Mouse (Mus musculus): ENCODE data around the gene Zhx3. TPM values are rescaled to one million over a fixed set of nuclear protein-coding genes. Genes with fewer than 3 reads are reported as not detected.

Zhx3 gene
- total RNA-seq, 1 experiment, result 1.3 TPM

DNA sequence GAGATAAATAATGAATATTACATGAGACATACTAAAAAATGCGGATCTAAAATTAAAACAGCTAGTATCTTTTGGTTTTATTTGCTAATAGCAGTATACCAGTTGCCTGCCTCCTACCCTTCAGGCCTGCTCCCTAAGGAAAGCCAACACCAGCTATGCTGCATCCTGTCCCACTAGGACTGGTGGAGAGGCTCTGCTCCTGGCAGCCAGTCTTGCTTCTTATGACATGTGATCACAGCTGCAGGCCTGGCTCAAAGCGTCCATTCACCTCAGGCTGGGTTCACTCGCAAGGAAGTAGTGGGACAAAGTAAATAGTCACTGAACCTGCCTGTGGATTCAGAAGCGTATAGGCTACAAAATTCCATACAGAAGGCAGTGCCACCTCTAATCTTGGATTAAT is 11.1 kb upstream of the Zhx3 start:
- DNase-seq (ENCODE audit: low read depth, low spot score), result no peak
- Histone ChIP-seq H3K4me1 (ENCODE audit: control insufficient read depth in 2 of 2, insufficient read depth in 2 of 2, low read length in 2 of 2, poor library complexity in 1 of 2) (0 out of 4 replicates have a peak, but pooled peaks cover 0 to 1% of the 10 kb centered on the region in 2 experiments), H3K9ac (ENCODE audit: insufficient read depth, low read depth, low read length, poor library complexity, severe bottlenecking) (no peak overlapping the region), H3K36me3 (ENCODE audit: control insufficient read depth, insufficient read depth, low read length, poor library complexity, severe bottlenecking) (no peaks in the 10 kb centered on the region), H3K9me3 (ENCODE audit: control insufficient read depth, insufficient read depth, low read depth, low read length) (no peaks in the 10 kb centered on the region), H3K4me3 (ENCODE audit: insufficient read depth in 1 of 2, low read depth in 1 of 2, low read length in 2 of 2, poor library complexity in 1 of 2, severe bottlenecking in 1 of 2) (no peak overlapping the region), H3K27ac (ENCODE audit: insufficient read depth, low read depth, low read length, poor library complexity, severe bottlenecking) (no peak overlapping the region)
- in situ Hi-C loops (cut with MboI; ENCODE audit: low sequenced_read_pairs in 2 of 2, unreplicated experiment in 2 of 2), result loop anchor here (10.0 to 25.0 kb wide), 2 partner anchors 289 to 472 kb away; no protein-coding TSS in a partner anchor
- TF ChIP-seq HCFC1 (IDR thresholded peaks at IDR 0.05; ENCODE audit: borderline replicate concordance, insufficient read depth, low read length) (no peak), CHD2 (IDR thresholded peaks at IDR 0.05; ENCODE audit: low read depth, low read length) (no peak), ZC3H11A (IDR thresholded peaks at IDR 0.05; ENCODE audit: borderline replicate concordance, low read depth, low read length) (no peak), MAFK (IDR thresholded peaks at IDR 0.05; ENCODE audit: insufficient read depth, low read depth, low read length) (no peak), ZNF384 (IDR thresholded peaks at IDR 0.05; ENCODE audit: low read depth, low read length) (no peak)

GRCm38 (mm10) chr2:160882436-160882835 is 9.6 kb upstream of the Zhx3 start:
- H3K4me3 ChIP-seq (ENCODE audit: insufficient read depth in 1 of 2, low read depth in 1 of 2, low read length in 2 of 2, poor library complexity in 1 of 2, severe bottlenecking in 1 of 2), result no peak overlapping the region
- no peak overlapping the region for H3K27ac ChIP-seq (ENCODE audit: insufficient read depth, low read depth, low read length, poor library complexity, severe bottlenecking)
- no peak overlapping the region for H3K9ac ChIP-seq (ENCODE audit: insufficient read depth, low read depth, low read length, poor library complexity, severe bottlenecking)
- DNase-seq (ENCODE audit: low read depth, low spot score), result no peak
- TF ChIP-seq ZNF384 (IDR thresholded peaks at IDR 0.05; ENCODE audit: low read depth, low read length), result no peak
- no peak for TF ChIP-seq ZC3H11A (IDR thresholded peaks at IDR 0.05; ENCODE audit: borderline replicate concordance, low read depth, low read length)
- no peak for TF ChIP-seq MAFK (IDR thresholded peaks at IDR 0.05; ENCODE audit: insufficient read depth, low read depth, low read length)
- no peak for TF ChIP-seq HCFC1 (IDR thresholded peaks at IDR 0.05; ENCODE audit: borderline replicate concordance, insufficient read depth, low read length)
- no peak for TF ChIP-seq CHD2 (IDR thresholded peaks at IDR 0.05; ENCODE audit: low read depth, low read length)
- in situ Hi-C loops (cut with MboI; ENCODE audit: low sequenced_read_pairs in 2 of 2, unreplicated experiment in 2 of 2), result loop anchor here (10.0 to 25.0 kb wide), 2 partner anchors 288 to 470 kb away; no protein-coding TSS in a partner anchor
- H3K9me3 ChIP-seq (ENCODE audit: control insufficient read depth, insufficient read depth, low read depth, low read length), result no peaks in the 10 kb centered on the region
- no peaks in the 10 kb centered on the region for H3K36me3 ChIP-seq (ENCODE audit: control insufficient read depth, insufficient read depth, low read length, poor library complexity, severe bottlenecking)
- 0 out of 4 replicates have a peak, but pooled peaks cover 0 to 1% of the 10 kb centered on the region in 2 experiments for H3K4me1 ChIP-seq (ENCODE audit: control insufficient read depth in 2 of 2, insufficient read depth in 2 of 2, low read length in 2 of 2, poor library complexity in 1 of 2)

- Histone ChIP-seq H3K9ac (ENCODE audit: insufficient read depth, low read depth, low read length, poor library complexity, severe bottlenecking) (no peak overlapping the region), H3K4me3 (ENCODE audit: insufficient read depth in 1 of 2, low read depth in 1 of 2, low read length in 2 of 2, poor library complexity in 1 of 2, severe bottlenecking in 1 of 2) (no peak overlapping the region), H3K36me3 (ENCODE audit: control insufficient read depth, insufficient read depth, low read length, poor library complexity, severe bottlenecking) (no peaks in the 10 kb centered on the region), H3K9me3 (ENCODE audit: control insufficient read depth, insufficient read depth, low read depth, low read length) (no peaks in the 10 kb centered on the region), H3K27ac (ENCODE audit: insufficient read depth, low read depth, low read length, poor library complexity, severe bottlenecking) (no peak overlapping the region), H3K4me1 (ENCODE audit: control insufficient read depth in 2 of 2, insufficient read depth in 2 of 2, low read length in 2 of 2, poor library complexity in 1 of 2) (0 out of 4 replicates have a peak, but pooled peaks cover 0 to 1% of the 10 kb centered on the region in 2 experiments)
- no peak for DNase-seq (ENCODE audit: low read depth, low spot score)
- in situ Hi-C loops (cut with MboI; ENCODE audit: low sequenced_read_pairs in 2 of 2, unreplicated experiment in 2 of 2), result loop anchor here (10.0 to 25.0 kb wide), 2 partner anchors 287 to 469 kb away; no protein-coding TSS in a partner anchor
- TF ChIP-seq HCFC1 (IDR thresholded peaks at IDR 0.05; ENCODE audit: borderline replicate concordance, insufficient read depth, low read length) (no peak), CHD2 (IDR thresholded peaks at IDR 0.05; ENCODE audit: low read depth, low read length) (no peak), ZNF384 (IDR thresholded peaks at IDR 0.05; ENCODE audit: low read depth, low read length) (no peak), MAFK (IDR thresholded peaks at IDR 0.05; ENCODE audit: insufficient read depth, low read depth, low read length) (no peak), ZC3H11A (IDR thresholded peaks at IDR 0.05; ENCODE audit: borderline replicate concordance, low read depth, low read length) (no peak)
Observed at GRCm38 (mm10) chr2:160881462-160882101, 8.8 kb upstream of the Zhx3 start.

DNA sequence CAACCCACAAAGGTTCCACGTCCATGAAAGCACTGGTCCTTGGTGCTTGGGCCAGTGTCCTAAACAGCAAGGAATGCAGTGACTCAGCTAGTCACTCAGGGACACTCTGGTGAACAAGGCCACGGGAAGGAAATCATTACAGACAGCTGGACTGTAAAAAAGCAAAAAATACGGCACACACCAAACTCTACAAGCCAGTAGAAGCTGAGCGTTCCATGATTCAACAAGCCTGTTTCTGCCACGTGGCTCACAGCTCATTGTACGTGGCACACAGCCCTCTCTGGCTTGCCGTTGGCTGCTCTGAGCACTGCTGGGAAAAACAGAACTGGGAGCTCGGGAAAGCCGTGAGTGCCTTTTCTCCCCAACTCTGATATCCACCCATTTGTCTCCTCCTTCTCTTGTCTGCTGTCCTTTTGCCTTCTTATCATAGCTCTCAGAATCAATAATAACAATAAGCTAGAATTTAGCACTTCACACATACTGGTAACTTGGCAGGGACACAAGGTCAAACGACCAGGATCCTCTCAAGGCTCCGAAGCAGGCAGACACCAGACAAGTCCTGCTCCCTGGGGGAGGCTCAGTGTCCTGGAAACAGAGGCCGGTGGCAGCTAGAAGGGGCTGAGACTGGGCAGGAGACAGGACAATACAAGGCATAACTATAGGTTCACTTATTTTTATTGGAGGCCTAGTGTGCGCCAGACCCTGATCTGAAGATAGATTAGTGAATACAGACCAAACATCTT is 7.8 kb upstream of the Zhx3 start, which contains the start of gene Lpin3:
TSS of gene Lpin3 (plus strand) at position 218 of the 743 bp plus-strand sequence.
- no peak for TF ChIP-seq CHD2 (IDR thresholded peaks at IDR 0.05; ENCODE audit: low read depth, low read length)
- TF ChIP-seq HCFC1 (IDR thresholded peaks at IDR 0.05; ENCODE audit: borderline replicate concordance, insufficient read depth, low read length), result no peak
- TF ChIP-seq ZNF384 (IDR thresholded peaks at IDR 0.05; ENCODE audit: low read depth, low read length), result no peak
- no peak for TF ChIP-seq ZC3H11A (IDR thresholded peaks at IDR 0.05; ENCODE audit: borderline replicate concordance, low read depth, low read length)
- TF ChIP-seq MAFK (IDR thresholded peaks at IDR 0.05; ENCODE audit: insufficient read depth, low read depth, low read length), result no peak
- no peak for DNase-seq (ENCODE audit: low read depth, low spot score)

More for the DNA sequence above, 7.8 kb upstream of the Zhx3 start, which contains the start of gene Lpin3:
- H3K9ac ChIP-seq (ENCODE audit: insufficient read depth, low read depth, low read length, poor library complexity, severe bottlenecking), result no peak within 1 kb of the TSS
- H3K4me3 ChIP-seq (ENCODE audit: insufficient read depth in 1 of 2, low read depth in 1 of 2, low read length in 2 of 2, poor library complexity in 1 of 2, severe bottlenecking in 1 of 2), result no peak within 1 kb of the TSS
- no peak within 1 kb of the TSS for H3K27ac ChIP-seq (ENCODE audit: insufficient read depth, low read depth, low read length, poor library complexity, severe bottlenecking)
- in situ Hi-C loops (cut with MboI; ENCODE audit: low sequenced_read_pairs in 2 of 2, unreplicated experiment in 2 of 2), result loop anchor here (10.0 to 25.0 kb wide), 2 partner anchors 286 to 468 kb away; no protein-coding TSS in a partner anchor
- 0 out of 4 replicates have a peak, but pooled peaks cover 0 to 1% of the 10 kb centered on the region in 2 experiments for H3K4me1 ChIP-seq (ENCODE audit: control insufficient read depth in 2 of 2, insufficient read depth in 2 of 2, low read length in 2 of 2, poor library complexity in 1 of 2)
- no peaks in the 10 kb centered on the region for H3K36me3 ChIP-seq (ENCODE audit: control insufficient read depth, insufficient read depth, low read length, poor library complexity, severe bottlenecking)
- H3K9me3 ChIP-seq (ENCODE audit: control insufficient read depth, insufficient read depth, low read depth, low read length), result no peaks in the 10 kb centered on the region
